Mouse (Mus musculus): ENCODE measurements around the gene March9. TPM values are rescaled to one million over a fixed set of nuclear protein-coding genes. Genes with fewer than 3 reads are reported as not detected.
"Not testable (repeated sequence)": the region's sequence is repeated elsewhere in the genome, so short reads cannot be mapped to it uniquely, and the experiment has no call there.

The March9 gene
- polyA plus RNA-seq, 1 experiment from 2014 or later, result 0.79 TPM

DNA sequence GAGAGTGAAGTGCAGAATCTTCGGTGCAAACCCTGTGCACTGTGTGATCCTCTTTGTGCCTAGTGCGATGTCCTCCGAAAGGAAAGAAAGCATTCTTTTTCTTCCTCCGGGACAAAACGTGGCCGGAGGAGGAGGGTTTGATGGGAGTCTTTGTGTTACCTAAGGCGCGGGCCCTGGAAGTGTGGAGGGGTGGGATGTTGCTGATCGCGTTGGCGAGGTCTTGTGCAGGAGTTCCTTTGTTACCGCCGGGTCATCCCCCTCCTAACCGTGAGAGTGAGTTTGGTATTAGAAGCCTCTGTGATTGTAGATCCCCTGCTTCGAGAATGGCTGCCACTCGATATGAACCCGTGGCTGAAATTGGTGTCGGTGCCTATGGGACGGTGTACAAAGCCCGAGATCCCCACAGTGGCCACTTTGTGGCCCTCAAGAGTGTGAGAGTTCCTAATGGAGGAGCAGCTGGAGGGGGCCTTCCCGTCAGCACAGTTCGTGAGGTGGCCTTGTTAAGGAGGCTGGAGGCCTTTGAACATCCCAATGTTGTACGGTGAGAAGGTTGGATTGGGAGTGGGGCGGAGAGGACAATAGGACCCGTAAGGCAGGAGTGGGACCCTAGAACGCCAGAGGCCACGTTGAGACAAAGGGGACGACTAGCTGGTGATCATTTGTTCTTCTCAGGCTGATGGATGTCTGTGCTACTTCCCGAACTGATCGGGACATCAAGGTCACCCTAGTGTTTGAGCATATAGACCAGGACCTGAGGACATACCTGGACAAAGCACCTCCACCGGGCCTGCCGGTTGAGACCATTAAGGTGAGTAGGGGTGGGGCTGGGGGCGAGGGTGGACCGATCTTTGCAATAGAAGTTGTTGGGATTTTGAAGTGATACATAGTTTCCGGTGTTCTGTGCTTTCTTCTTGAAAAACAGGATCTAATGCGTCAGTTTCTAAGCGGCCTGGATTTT lies 4.2 kb upstream of the March9 start:
- H3K4me3 ChIP-seq, result peak overlapping the region; percentile 90
- H3K4me1 ChIP-seq, result peaks cover 44% of the 10 kb centered on the region
- peak overlapping the region; percentile 99 for H3K27ac ChIP-seq
- DNase-seq (ENCODE audit: low spot score), result peak; percentile 53
- H3K27me3 ChIP-seq (ENCODE audit: low read depth, poor library complexity, severe bottlenecking), result peaks cover 30% of the 10 kb centered on the region
- H3K9me3 ChIP-seq (replicated peaks), result no peaks in the 10 kb centered on the region
- peaks cover 47% of the 10 kb centered on the region for H3K36me3 ChIP-seq
- WGBS, result 18% methylated on average over 37 of the region's 37 CpGs

DNA sequence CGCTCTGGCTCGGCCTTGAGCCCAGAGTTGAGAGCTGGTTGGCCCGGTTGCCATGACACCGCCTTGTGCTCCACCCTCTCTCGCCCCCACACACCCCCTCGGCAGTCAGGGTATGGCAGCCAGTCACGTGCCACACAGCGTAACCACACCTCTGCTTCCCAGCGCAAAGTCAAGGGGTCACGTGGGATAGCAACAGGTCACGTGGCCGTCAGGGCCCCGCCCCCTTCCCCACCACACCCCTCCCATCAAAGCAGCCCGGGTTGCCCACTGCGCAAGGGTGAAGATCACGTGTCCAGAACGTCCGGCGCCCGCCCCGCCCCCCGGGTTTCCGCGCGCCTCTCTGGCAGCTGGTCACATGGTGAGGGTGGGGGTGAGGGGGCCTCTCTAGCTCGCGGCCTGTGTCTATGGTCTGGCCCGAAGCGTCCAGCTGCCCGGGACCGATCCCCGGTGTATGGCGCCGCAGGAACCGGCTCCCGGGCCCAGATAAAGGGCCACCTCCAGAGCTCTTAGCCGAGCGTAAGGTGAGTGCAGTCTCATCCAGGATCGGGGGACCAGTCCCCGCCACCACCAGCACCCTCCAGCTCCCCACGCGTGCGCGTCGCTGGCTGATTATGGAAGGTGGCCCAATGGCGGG lies 3.4 kb upstream of the March9 start, which contains the start of gene Cdk4:
Cdk4 (plus strand) TSS at position 296 of the 634 bp plus-strand sequence.
- peak; percentile 100 for DNase-seq (ENCODE audit: low spot score)
- H3K9me3 ChIP-seq (replicated peaks), result no peaks in the 10 kb centered on the region
- peaks cover 44% of the 10 kb centered on the region for H3K4me1 ChIP-seq
- H3K4me3 ChIP-seq, result peak within 1 kb of the TSS; percentile 90
- under 1% methylated on average over 46 of the region's 46 CpGs for WGBS
- H3K36me3 ChIP-seq, result peaks cover 43% of the 10 kb centered on the region
- H3K27ac ChIP-seq, result peak within 1 kb of the TSS; percentile 99
- peaks cover 38% of the 10 kb centered on the region for H3K27me3 ChIP-seq (ENCODE audit: low read depth, poor library complexity, severe bottlenecking)

DNA sequence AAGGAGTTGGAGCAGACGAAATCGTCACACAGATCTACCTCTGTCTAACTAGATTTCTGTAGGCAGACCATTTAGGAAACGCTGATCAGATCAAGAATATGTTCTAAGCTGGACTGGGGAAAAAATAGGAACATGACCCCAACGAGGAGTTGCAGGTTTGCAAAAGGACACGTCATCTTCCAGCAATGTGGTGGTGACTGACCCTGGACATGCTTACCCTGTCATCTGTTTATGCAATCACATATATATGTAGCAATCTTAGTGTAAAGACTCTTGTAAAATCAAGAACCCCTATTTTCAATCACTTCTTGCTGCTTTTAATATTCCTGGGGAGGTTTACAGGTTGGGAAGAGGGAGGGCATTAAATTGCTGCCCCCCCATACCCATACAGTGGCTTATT lies 2.5 kb upstream of the March9 start:
- peaks cover 35% of the 10 kb centered on the region for H3K36me3 ChIP-seq
- 84% methylated on average over 5 of the region's 5 CpGs for WGBS
- peaks cover 47% of the 10 kb centered on the region for H3K27me3 ChIP-seq (ENCODE audit: low read depth, poor library complexity, severe bottlenecking)
- no peak for DNase-seq (ENCODE audit: low spot score)
- H3K27ac ChIP-seq, result no peak overlapping the region
- H3K4me1 ChIP-seq, result peaks cover 47% of the 10 kb centered on the region
- H3K9me3 ChIP-seq (replicated peaks), result no peaks in the 10 kb centered on the region
- H3K4me3 ChIP-seq, result no peak overlapping the region

DNA sequence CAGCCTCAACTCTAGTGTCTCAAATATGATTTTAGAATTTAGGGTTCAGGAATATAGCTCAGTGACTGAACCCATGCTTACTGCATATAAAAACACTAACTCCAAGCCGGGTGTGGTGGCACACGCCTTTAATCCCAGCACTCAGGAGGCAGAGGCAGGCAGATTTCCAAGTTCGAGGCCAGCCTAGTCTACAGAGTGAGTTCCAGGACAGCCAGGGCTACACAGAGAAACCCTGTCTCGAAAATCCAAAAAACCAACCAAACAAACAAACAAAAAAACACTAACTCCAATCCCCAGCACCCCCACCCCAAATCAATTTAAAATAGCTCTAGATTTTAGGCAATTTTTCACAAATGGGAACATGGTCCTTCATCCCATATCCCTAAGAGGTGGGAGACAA lies 2.1 kb upstream of the March9 start:
- H3K9me3 ChIP-seq (replicated peaks); DNase-seq (ENCODE audit: low spot score); H3K27ac ChIP-seq; H3K4me3 ChIP-seq: not testable (repeated sequence)
- WGBS, result 86% methylated on average over 4 of the region's 4 CpGs
- H3K36me3 ChIP-seq, result peaks cover 35% of the 10 kb centered on the region
- peaks cover 51% of the 10 kb centered on the region for H3K27me3 ChIP-seq (ENCODE audit: low read depth, poor library complexity, severe bottlenecking)
- peaks cover 47% of the 10 kb centered on the region for H3K4me1 ChIP-seq

DNA sequence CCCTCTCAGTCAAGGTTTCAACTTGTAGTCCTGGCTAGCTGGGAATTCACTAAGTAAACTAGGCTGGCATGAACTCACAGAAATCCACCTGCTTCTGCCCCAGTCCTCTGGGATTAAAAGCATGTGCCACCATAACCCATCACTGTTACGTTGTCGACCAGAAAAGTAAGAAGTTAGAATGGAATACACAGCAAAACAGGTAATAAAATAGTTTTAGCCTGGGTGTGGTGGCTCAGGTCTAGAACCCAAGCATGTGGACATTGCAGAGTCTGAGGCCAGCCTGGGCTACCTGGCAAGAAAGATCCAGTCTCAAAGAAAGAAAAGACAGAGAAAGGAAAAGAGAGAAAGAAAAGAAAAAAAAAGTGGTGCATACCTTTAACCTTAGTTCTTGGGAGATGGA lies 1.5 kb upstream of the March9 start:
- no peak overlapping the region for H3K27ac ChIP-seq
- no peak overlapping the region for H3K4me3 ChIP-seq
- H3K36me3 ChIP-seq, result peaks cover 34% of the 10 kb centered on the region
- peaks cover 56% of the 10 kb centered on the region for H3K27me3 ChIP-seq (ENCODE audit: low read depth, poor library complexity, severe bottlenecking)
- H3K4me1 ChIP-seq, result peaks cover 44% of the 10 kb centered on the region
- DNase-seq (ENCODE audit: low spot score), result no peak
- 82% methylated on average over 2 of the region's 2 CpGs for WGBS
- H3K9me3 ChIP-seq (replicated peaks), result no peaks in the 10 kb centered on the region

DNA sequence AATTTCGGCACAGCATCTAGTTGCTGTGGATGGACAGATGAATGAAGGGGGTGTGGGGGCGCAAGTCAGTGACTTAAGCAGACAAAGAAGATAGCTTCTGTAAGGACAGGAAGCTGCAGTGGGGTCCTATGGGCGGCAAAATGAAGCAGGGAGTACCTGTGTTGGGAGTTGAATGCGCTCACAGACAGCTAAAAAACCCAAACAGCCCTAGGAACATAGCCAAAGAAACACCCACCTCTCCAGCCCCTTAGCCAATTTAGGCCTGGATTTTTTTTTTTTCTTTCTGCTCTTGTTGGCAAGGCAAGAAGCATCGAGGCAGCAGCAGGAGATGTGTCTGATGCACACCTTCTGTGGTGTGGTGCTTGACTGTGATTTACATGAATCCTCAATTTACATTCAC lies 1.1 kb upstream of the March9 start:
- peaks cover 59% of the 10 kb centered on the region for H3K27me3 ChIP-seq (ENCODE audit: low read depth, poor library complexity, severe bottlenecking)
- H3K4me3 ChIP-seq, result no peak overlapping the region
- no peaks in the 10 kb centered on the region for H3K9me3 ChIP-seq (replicated peaks)
- H3K4me1 ChIP-seq, result peaks cover 43% of the 10 kb centered on the region
- no peak overlapping the region for H3K27ac ChIP-seq
- 47% methylated on average over 5 of the region's 5 CpGs for WGBS
- peaks cover 34% of the 10 kb centered on the region for H3K36me3 ChIP-seq
- DNase-seq (ENCODE audit: low spot score), result no peak

DNA sequence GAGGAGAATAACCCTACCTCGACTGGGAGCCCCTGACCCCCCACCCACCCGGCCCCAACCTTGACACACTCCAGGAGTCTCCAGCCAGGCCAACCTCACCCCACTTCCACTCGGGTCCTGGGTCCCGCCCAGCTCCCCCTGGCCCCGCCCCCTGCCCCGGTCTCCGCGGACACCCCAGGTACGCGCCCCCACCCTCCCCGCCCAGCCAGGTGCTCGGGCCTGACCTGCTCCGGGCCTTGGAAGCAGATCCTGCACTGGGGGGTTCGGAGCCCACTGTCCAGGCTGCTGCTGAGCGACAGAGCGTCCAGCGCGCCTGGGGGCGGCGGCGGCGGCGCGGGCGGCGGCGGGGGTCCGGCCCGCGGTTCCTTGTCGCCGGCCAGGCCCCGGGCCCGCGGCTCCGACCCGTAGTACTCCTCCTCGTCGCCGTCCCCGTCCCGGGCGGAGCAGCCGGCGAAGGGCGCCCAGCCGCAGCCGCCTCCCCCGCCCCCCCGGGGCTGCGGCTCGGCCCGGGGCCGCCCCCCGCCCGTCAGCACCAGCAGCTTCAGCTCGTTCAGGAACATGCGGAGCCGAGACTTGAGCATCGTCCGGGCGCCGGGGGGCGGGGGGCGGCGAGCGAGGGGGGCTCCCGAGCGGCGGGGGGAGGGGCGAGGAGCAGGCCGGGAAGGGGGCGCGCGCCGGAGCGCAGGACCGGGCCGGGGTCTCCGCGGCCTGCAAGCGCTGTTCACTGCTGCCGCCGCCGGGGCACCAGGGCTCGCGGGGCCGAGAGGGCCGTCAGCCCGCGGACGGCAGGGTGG lies 613 bp downstream of the March9 start:
- no peaks in the 10 kb centered on the region for H3K9me3 ChIP-seq (replicated peaks)
- H3K4me1 ChIP-seq, result peaks cover 35% of the 10 kb centered on the region
- WGBS, result under 1% methylated on average over 88 of the region's 92 CpGs
- H3K27ac ChIP-seq, result peak overlapping the region; percentile 83
- peaks cover 64% of the 10 kb centered on the region for H3K27me3 ChIP-seq (ENCODE audit: low read depth, poor library complexity, severe bottlenecking)
- peaks cover 21% of the 10 kb centered on the region for H3K36me3 ChIP-seq
- H3K4me3 ChIP-seq, result peak overlapping the region; percentile 80
- peak; percentile 64 for DNase-seq (ENCODE audit: low spot score)

DNA sequence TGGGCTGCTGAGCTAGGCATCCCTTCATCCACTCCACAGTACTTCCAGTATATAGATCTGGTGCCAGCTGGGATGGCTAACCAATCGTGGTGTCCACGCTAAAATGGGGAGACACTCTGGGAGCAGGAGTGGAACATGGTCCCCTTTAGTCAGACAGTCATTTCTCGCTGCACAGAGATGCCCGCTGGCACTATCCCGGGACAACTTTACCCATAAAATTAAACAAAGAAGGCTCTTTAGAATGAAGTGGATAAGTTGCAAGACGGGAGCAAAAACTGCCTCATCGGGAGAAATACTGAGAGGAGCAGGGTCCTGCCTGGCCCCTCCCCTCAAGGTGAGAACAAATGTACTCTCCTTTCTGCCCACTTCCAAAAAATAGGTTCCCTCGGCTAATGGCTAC lies 1.3 kb downstream of the March9 start:
- H3K27ac ChIP-seq, result no peak overlapping the region

DNA sequence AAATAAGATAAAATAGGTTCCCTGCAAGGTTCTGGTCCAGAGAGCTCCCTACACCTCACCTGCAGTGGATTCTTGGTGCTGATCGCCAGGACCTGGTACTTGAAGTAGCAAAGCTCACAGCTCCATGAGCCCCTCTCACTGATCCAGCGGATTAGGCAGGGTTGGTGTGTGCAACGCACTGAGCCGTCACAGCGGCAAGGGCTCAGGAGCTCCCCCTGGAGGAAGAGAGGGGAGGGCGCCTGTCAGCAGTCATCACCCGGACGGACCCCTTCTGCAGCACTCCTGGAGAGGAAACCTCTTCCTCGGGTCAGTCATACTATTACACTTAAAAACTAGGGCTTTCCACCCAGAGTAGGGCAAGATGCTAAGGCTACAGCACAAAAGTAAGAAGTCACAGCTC lies 1.8 kb downstream of the March9 start:
- peak overlapping the region; percentile 80 for H3K4me3 ChIP-seq
- no peaks in the 10 kb centered on the region for H3K9me3 ChIP-seq (replicated peaks)
- peaks cover 35% of the 10 kb centered on the region for H3K4me1 ChIP-seq
- DNase-seq (ENCODE audit: low spot score), result peak; percentile 86
- no peak overlapping the region for H3K27ac ChIP-seq
- WGBS, result under 1% methylated on average over 9 of the region's 9 CpGs
- H3K36me3 ChIP-seq, result peaks cover 18% of the 10 kb centered on the region
- H3K27me3 ChIP-seq (ENCODE audit: low read depth, poor library complexity, severe bottlenecking), result peaks cover 72% of the 10 kb centered on the region

More for the DNA sequence above, 1.3 kb downstream of the March9 start:
- H3K9me3 ChIP-seq (replicated peaks), result no peaks in the 10 kb centered on the region
- WGBS, result 16% methylated on average over 8 of the region's 8 CpGs
- peaks cover 68% of the 10 kb centered on the region for H3K27me3 ChIP-seq (ENCODE audit: low read depth, poor library complexity, severe bottlenecking)
- H3K4me3 ChIP-seq, result peak overlapping the region; percentile 80
- no peak for DNase-seq (ENCODE audit: low spot score)
- peaks cover 35% of the 10 kb centered on the region for H3K4me1 ChIP-seq
- H3K36me3 ChIP-seq, result peaks cover 18% of the 10 kb centered on the region

DNA sequence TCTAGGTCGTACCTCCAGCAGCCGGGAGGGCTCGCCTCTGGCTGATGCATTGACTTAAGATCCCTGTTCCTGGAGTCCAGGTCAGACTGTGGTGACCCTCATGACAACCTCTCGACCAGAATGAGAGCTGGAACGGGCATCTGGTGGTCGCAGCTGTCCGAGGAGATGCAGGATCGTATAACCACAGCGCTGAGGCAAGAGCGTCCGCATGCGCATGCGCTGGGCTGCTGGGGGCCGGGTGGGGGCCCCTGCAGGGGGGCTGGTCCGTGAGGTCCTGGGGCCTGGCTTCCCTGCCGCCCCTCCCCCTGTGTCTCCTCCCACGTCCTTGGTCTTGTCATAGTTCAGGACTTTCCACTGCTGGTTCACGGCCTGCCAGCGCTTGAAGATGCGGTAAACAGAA lies 3.5 kb downstream of the March9 start:
- Histone ChIP-seq H3K27me3 (ENCODE audit: low read depth, poor library complexity, severe bottlenecking) (peaks cover 77% of the 10 kb centered on the region), H3K4me3 (no peak overlapping the region), H3K4me1 (peaks cover 29% of the 10 kb centered on the region), H3K9me3 (replicated peaks) (no peaks in the 10 kb centered on the region), H3K36me3 (peaks cover 18% of the 10 kb centered on the region), H3K27ac (no peak overlapping the region)
- no peak for DNase-seq (ENCODE audit: low spot score)
- 85% methylated on average over 20 of the region's 20 CpGs for WGBS

DNA sequence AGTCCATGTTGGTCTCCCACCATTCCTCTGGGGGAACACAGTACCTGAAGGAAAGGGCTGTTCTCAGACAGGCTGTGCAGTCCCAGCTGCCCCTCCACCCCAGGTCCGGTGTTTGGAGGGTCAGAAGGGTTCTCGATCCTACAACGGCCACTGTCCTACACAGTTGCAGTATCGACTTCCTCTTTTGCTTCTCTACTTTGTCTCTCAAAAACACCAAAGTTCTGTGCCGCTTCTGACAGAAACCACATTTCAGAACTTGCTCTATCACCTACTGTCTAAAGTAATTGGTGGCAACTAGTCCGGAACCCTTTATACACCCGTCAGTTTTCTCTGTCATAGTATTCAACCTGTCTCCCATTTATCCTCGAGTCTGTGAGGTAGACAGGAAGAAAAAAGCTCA lies 4.6 kb downstream of the March9 start:
- 88% methylated on average over 8 of the region's 8 CpGs for WGBS
- peaks cover 77% of the 10 kb centered on the region for H3K27me3 ChIP-seq (ENCODE audit: low read depth, poor library complexity, severe bottlenecking)
- no peak for DNase-seq (ENCODE audit: low spot score)

DNA sequence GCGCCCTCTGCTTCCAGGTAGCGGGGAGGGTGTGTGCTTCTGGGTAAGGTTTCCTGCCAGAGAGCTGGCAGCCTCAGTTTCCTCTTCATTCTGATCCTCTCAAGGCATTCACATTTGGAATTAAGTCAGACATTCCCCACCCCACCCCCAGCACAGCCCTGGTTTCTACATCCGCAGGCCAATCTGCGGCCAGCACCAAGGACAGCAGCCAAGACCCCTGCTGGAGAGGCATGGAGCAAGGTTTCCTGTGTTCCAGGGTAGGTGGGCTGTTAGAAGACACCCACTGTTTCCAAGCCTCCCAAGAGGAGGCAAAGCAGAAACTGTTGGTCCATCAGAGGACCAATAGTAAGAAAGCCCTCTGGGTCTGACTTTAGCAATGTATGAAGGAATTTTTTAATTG lies 5.3 kb downstream of the March9 start:
- H3K36me3 ChIP-seq, result peaks cover 18% of the 10 kb centered on the region
- no peak overlapping the region for H3K27ac ChIP-seq
- no peak overlapping the region for H3K4me3 ChIP-seq
- DNase-seq (ENCODE audit: low spot score), result peak; percentile 69
- H3K4me1 ChIP-seq, result peaks cover 37% of the 10 kb centered on the region
- H3K27me3 ChIP-seq (ENCODE audit: low read depth, poor library complexity, severe bottlenecking), result peaks cover 77% of the 10 kb centered on the region
- no peaks in the 10 kb centered on the region for H3K9me3 ChIP-seq (replicated peaks)
- WGBS, result 56% methylated on average over 4 of the region's 4 CpGs

More for the DNA sequence above, 4.6 kb downstream of the March9 start:
- peaks cover 18% of the 10 kb centered on the region for H3K36me3 ChIP-seq
- H3K27ac ChIP-seq, result no peak overlapping the region
- H3K4me1 ChIP-seq, result peaks cover 37% of the 10 kb centered on the region
- H3K4me3 ChIP-seq, result no peak overlapping the region
- H3K9me3 ChIP-seq (replicated peaks), result no peaks in the 10 kb centered on the region

All from limb, embryonic 10.5 days (tissue).